Mouse (Mus musculus) retina, postnatal 7 days (tissue): ENCODE data around the gene Ccr3.
A peak's percentile ranks its signal among the peaks of the same experiment; 100 is the strongest.
"Not testable (repeated sequence)": the region's sequence is repeated elsewhere in the genome, so short reads cannot be mapped to it uniquely, and the experiment has no call there.

Experiments
- DNase-seq: peaks from one replicate; pipeline ENCODE4 v3.0.0-alpha.2; 2012; ENCODE audit warnings: low read depth, low spot score

Ccr3 gene

DNA sequence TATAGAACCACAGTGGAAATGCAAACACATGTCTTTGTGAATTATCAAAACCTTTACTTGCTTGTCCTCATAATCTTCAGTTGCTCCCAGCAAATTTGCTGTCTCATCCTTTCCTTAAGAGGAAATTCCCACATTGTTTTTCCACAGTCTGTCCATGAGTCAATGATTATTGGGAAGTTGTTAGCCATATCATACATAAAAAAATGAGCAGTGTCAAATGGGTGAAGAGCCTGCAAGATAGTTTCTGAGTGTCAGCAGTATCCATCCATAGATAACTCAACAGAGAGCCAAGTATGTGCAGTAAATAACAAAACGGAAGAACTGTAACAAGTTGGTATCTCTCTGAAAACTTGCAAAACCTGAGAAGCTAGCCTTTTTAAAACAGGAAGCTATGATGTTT lies at the start of gene Ccr3:
TSS of gene Ccr3 (plus strand) at position 301 of the 400 bp plus-strand sequence.
- no peak for DNase-seq

DNA sequence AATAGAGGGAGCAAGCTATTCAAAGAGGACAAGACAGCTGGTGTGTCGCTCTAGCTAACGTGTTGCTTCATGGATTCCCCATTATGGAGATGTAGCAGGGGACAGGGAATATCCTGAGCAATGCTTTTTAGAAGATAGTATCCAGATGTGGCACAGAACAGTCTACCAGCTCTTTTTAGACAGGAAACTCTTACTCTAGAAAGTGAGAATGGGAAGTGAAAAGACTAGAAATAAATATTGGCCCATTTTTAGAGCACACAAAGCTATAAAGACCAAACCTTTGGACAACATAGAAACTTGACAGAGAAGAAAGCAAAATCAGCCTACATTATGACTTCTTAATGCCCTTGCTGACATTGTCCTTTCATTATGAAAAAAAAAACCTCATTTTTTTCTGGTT lies 46.1 kb upstream of the Ccr3 start:
- DNase-seq: no peak

DNA sequence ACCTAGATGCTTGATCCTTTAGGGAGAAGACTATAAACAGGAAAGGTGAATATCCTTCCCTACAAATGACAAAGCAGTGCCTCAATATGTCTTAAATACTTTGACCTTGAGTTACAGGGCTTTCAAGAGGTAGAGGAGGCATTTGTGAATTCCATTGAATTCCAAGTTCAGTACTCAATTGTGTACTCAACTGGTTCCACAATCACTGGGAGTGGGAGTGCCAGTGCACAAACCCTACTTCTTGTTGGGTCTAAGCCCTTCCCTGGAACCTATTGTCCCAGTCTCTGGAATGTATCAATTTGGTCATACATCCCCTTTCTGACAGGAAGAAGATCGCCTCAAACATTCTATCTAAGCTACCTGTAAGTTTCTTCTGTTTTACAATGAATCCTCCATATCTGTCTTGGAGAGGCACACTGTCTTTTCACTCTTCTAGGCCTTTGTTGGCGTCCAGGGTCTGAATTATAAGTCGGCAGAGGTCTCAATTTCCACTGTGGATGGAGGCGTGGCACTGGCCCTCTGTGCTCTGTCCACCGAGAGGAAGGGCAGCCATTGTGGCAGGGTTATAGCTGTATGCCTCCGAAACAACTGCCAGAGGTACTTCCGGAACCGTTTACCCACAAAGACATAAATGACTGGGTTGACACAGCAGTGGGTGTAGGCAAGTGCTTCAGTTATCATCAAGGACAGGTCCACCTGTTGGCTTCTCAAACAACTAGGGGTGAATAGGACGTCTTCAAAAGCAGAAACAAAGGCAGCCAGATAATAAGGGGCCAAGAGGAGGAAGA lies 44.7 kb upstream of the Ccr3 start:
- DNase-seq: no peak

DNA sequence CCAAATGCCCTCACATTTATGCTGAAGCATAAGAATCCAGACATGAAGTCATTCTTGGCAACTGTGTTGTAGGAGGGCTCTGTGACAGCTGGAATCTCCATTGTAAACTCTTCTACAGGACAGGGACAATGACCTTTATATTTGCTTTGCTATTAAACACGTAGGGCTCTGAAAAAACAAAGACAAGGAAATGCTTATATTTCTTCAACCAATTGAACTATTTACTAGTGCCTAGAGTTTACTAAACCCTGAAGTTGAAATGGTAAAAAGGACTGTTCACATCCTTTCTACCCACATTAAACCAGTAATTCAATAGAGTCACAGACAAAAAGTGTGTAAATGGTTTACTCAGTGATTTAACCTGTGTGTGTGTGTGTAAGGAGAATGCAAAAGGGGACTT lies 43.5 kb upstream of the Ccr3 start, which contains the start of gene Ccr1l1:
TSS of gene Ccr1l1 (minus strand) at position 101 of the 400 bp plus-strand sequence.
- no peak for DNase-seq

DNA sequence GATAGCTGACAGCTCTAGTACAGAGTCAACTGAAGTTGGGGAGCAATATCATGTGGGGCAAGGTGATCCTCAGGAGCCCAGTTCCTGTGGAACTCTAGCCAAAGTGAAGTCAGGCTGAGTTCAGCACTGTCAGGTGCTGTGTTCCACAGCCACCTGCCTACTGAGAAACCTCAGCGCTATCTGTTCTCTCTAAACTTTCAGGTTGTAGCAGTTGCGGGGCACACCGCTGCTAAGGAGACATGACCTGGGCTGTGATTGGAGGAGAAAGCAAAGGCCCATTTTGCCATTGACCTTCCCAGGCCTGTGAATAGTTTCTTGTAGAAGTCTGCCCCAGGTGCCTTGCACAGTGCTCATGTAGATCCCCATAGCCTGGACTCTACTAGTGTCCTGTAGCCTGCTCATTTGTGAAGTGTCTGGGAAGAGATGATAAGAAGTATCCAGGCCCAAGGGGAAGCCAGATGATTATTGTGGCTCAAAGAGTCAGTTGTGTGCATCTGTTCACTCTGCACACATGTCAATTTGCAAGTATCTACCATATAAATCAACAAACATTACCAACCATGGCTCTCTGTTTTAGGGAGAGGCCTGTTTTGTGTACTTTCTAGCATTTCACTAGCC lies 40.8 kb upstream of the Ccr3 start:
- not testable (repeated sequence) for DNase-seq

DNA sequence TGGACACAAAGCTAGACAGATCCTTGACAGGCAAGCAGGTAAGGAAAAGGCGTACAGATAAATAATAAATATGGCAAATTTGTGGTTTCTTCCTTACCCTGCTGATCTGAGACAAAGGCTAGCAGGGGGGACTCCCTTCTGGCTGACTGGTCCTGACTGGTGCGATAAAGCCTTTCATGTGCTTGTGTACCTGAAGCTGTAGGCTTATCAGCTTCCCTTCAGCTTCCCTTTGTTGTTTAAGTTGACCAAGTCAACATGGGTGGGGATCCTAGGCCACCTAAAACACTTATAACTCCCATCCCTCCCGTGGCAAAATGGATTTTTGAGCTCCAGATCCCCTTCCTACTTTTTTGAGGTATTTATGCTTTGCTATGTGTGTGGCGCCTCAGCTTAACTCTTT lies 39.9 kb upstream of the Ccr3 start:
- DNase-seq: no peak

DNA sequence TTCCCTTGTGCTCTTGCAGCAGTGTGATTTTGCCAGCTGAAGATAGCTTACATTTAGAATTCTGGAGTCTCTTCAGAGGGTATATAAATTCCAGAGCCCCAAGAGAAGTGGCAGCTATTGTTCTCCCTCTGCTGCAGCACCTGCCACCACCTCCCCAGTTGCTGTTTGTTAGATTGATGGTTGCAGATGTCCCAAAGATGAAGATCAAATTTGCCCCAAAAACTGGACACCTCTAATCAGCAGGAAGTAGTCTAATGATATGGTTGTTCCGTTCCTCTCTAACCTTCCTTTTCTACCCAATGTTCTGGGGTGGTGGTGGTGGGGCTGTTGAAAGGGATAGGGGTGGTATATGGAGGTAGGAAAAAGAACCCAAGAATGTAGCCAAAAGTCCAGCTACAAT lies 39.1 kb upstream of the Ccr3 start:
- no peak for DNase-seq

DNA sequence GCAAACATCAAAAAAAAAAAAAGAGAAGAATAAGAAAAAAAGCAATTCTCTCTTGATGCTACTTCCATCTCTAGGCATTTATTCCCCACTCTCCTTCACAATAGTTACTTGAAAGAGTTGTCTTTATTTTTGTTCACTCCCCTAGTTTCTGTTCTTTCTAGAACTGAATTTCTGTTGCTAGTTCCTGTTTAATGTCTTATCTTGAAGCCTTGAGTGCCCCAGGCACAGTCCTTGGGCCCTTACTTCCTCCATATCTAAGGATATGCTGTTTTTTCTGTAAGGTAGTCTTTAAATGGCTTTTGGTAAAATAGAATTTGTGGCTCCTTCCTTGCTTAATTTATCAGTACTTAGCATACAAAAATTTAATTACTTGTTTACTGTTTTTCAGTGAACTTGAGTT lies 36.8 kb upstream of the Ccr3 start:
- no peak for DNase-seq

DNA sequence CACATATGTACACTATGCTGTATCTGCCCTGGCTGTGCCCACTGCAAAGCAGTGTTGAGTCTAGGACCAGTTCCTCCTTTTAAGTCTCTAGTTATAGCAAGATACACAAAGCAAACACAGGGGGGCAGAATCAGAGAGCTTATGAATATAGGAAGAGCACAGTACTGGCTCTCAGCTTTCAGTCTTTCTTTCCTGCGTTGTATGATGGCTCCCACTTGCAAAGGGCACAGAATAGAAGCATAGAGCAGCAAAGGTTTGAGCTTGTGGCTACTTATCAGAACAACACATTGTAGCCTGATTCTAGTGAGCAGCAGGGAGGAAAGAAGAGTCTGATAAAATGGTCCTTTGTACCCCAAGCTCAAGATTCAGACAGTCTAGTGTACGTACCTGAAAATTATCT lies 35.6 kb upstream of the Ccr3 start:
- no peak for DNase-seq

DNA sequence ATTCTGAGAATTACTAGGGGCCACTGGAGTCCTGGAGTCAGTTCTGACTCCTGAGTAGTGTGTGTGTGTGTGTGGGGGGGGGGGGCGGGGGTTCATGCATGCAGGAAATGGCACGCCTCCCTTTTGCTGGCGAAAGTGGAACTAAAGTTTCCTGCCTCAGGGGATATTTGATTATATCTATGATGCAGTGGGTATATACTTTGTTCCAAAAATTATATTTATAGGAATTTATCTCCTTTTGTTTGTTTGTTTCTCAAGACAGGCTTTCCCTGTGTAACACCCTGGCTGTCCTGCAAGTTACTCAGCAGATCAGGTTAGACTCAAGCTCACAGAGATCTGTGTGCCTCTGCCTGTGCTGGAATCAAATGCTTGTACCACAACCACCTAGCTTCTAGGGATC lies 32.1 kb upstream of the Ccr3 start:
- no peak for DNase-seq

DNA sequence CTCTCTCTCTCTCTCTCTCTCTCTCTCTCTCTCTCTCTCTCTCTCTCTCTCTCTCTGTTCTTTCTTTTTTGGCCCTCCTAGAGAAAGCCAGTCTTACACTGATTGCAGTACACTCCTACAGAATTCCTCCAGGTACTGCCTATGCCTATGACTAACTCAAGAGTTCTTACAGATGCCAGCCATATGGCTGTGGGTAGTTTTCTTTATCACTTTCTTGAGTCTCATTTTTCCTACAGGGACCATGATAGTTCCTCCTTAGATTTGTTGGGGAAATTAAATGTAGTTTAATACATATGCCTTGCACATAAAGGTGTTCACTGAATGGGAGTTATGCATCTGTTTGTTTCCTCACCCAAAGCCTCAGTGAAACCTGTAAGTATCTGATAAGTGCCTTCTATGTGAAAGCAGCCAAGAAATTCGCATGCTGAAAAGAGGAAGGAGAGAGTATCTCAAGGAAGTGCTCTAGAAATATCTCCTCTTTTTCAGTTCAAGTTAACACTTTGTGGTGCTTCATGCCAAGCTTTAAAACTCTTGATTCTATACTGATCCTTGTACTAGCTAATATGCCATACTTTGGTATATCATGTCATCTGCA lies 30.4 kb upstream of the Ccr3 start:
- DNase-seq: no peak

DNA sequence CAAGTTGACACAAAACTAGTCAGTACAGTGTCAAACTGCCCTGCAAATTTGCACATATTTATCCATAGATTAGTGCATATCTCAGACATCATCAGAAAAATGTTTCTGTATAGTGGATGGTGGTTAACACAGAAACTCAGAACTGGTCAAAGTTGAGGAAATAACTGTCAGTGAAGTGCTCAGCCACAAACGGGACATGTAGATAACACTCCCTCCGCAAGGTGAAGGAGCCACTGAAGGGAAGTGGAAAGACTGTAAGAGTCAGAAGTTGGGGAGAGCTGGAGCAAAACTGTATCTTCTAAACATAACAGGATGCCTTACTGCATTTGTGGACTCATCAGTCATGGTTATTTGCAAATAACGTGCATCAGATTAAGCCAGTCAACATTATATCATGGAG lies 24.1 kb upstream of the Ccr3 start:
- DNase-seq: no peak

DNA sequence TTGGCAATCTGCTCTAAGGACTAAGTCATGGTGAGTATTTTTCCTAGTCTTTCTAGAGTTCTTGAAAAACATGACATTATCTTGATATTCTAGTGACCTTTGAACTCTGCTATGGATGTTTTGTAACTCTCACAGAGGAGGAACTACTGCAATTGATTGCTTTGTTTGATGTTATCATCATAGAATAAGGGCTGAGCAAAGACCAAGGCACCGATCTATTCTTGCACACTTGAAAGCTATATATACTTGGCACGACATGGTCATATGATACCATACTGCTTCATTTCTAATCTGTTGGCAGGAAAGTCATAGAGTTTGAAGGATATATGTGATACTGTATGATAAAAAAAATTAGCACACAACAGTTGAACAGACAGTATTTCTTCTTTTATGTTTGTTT lies 22.0 kb upstream of the Ccr3 start:
- DNase-seq: no peak

DNA sequence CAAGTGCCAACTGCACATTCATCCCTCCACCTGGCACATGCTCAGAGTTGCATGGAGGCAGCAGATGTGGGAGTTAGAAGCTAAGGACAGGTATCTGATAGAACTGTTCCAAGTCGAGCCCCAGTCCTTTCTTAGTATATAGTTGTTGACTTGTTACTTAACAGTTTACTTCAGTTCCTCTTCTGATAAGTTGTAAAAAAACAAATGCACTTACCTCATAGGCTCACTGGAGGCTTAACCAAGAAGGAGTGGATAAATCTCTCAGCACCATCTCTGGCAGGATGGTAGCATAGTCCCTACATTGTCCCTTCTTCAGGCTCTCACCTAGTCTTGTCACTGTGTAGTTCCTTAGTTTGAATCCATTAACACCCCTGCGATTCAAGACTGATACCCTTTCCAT lies 9.1 kb upstream of the Ccr3 start:
- DNase-seq: no peak

DNA sequence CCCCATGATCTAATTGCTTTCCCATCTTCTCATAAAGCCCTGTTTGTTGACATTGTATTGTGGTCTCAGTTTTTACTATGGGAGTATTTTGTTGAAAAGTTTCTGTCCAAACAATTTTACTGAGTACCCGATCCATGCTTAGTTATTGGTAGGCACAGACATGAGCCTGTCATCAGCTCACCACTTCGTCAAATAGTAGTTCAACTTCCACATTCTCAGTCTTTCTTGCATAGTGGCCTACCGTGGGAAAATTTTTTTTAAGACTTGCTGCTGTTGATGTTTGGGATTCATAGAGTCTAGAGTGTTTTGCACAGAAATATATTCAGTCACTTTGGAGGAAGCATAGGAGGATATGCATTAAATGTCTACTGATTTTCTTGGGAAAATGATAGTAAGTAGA lies 8.5 kb upstream of the Ccr3 start:
- no peak for DNase-seq

DNA sequence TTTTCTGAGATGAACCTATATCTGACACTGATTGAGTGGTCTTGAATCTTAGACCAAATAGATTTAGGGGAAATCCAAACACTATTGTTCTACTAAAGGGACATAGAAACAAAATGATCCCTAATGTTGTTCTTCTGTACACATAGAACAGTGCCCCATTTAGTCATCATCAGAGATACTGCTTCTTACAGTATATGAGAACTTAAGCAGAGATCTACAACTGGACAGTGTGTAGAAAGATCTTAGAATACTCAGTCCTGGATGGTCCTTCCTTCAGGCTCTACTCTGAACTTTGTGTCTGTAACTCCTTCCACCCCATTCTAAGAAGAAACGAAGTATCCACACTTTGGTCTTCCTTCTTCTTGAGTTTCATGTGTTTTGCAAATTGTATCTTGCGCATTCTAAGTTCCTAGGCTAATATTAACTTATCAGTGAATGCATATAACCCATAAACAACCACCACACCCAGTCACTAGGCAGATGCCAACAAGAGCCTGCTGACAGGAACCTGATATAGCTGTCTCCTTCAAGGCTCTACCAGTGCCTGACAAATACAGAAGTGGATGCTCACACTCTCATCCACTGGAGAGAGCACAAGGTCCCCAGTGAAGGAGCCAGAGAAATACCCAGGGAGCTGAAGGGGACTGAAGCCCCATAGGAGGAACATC lies 6.7 kb upstream of the Ccr3 start:
- no peak for DNase-seq

DNA sequence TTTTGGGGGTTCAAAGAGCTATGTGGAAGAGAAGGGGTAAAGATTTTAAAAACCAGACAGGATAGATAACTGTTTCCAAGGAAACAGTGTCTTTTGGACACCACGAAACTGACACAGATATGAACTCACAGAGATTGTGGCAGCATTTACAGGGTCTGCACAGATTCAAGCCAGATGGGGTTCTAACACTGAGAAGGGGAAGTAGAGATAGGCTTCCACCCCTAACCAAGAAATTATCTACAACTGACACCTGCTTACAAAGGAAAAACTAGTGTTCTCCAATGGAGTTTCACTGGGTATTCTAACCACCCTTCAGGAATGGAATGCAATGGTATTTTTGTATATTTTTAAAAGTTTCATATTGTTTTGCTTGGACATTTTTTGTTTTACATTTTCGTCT lies 5.7 kb upstream of the Ccr3 start:
- DNase-seq: no peak

DNA sequence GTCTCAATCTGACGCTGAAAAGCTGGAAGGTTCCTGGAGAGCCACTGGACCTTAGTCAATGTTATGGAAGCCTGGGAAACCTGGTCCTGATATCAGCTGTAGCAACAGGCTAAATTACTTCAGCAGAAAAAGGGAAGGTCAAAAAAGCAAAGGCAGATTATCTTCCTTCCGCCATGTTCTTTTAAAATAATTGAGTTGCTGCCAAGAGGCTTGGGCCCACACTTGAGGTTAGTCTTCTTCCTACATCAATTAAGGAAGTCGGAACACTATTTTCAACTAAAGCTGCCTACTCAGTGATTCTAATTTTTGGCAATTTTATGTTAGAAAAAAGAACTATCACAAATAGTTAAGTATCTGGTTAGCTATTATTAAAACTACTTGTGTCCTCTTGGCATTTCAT lies 1.9 kb upstream of the Ccr3 start:
- no peak for DNase-seq

DNA sequence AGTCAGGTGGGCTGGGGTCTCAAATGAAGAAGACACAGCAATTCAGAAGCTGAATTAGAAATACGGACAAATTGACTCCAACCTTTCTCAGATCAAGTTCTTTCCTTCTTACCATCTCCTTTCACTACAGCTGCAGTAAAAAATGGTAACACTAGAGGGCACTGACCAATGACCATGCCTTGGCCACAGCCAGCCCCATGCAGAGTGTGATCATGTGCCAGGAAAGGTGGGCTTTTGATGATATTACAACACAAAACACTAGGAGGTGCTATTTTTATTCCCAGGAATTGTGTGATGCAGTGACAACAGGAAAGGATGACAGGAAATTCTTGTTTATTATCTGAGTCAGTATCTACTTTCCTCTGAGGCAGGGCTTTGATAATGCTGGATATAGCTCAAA lies 11.6 kb downstream of the Ccr3 start:
- no peak for DNase-seq

DNA sequence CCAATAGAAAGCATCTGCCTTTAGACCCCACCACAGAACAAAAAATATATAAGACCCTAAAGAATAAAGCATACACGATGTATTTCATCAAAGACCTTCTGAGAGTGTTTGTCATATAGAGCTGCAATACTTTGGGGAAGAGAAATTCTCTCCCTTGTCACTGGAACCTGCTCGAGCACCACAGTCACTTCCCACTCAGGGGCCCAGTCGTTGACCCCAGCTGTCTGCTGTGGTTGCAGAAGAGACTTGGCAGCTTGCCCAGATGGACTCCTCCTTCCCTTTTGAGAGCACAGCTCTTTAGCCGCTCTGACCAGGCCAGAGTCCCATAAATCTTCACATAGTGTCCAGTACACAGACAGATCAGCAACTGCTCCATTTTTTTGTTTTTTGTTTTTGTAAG lies 15.9 kb downstream of the Ccr3 start:
- DNase-seq: peak; percentile 8

DNA sequence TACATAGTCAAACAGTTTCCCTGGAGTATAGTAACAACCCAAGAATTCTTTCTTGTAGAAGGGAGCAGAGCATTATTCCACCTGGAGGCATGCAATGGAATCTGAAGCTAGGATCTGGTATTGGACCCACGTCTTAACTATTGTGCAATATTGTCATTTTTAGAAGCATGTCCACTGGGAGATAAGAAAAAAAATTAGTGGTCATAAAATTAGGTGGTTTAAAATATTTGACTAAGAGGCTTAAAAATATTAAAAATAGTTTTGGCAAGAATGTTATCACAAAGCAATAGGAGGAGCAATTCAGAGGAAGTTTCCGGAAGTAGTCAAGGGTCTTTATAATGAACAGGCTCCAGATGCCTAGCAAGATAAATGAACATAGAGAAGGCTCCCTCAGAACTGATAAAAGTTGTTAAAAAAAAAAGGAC lies 16.4 kb downstream of the Ccr3 start:
- DNase-seq: no peak

DNA sequence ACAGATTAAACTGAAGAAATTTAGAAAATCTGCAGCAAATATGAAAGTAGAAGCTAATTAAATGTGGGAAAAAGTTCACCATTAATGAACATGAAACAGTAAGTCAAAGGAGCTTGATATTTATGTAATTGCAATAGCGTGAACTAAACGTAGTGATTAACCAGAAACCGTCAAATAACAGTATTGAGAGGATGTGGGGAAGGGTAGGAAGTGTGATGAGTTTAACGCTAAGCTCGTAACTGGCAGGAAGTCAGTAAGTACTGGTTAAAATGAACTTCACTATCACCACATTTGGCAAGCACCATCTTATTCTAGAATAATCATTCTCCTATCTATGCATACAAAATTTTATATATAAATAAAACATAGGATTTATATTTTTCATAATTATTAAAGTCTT lies 17.2 kb downstream of the Ccr3 start:
- no peak for DNase-seq

DNA sequence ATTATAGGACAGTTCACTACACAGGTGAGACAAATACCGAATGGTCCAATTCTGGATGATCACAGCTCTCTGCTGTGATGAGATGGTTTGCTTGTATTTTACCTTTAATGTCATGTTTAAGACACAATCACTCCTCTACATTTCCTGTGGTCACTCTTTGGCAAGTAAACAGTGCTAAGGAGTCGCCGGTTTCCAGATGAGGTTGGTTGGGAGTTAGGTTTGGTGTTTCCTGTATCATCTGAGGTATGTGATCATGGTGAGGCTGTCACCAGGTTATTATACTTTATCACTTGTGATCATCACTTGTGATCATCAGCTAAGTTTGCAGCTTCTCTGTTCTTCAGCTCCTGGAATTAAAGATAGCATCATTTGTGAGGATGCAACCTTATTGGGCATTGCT lies 19.2 kb downstream of the Ccr3 start:
- DNase-seq: no peak
